Mouse (Mus musculus) lung, adult 2 months (tissue): Measurements from ENCODE around the gene Hap1. TPM values are rescaled to one million over a fixed set of nuclear protein-coding genes. Genes with fewer than 3 reads are reported as not detected.
A peak's percentile ranks its signal among the peaks of the same experiment; 100 is the strongest.
"Not testable (repeated sequence)": the region's sequence is repeated elsewhere in the genome, so short reads cannot be mapped to it uniquely, and the experiment has no call there.

Source experiments
- DNase-seq: peaks from one replicate; pipeline ENCODE4 v3.0.0; 2022
- H3K4me1 ChIP-seq: fragments of 200-500 bp; 2 replicates; pipeline ENCODE4 v1.6.1; 2011; ENCODE audit warnings: low read length; ENCODE audit not compliant: control insufficient read depth, insufficient read depth
- H3K4me3 ChIP-seq: fragments of 200-500 bp; replicated peaks from 2 replicates; pipeline ENCODE3; 2011; ENCODE audit warnings: low read depth, mild to moderate bottlenecking, control low read depth, low read length; ENCODE audit errors: extremely low read depth
- CTCF ChIP-seq: fragments of 200-500 bp; IDR thresholded peaks from 2 replicates; pipeline ENCODE4 v1.5.1; 2011; ENCODE audit warnings: mild to moderate bottlenecking, low read length, control low read depth; ENCODE audit not compliant: insufficient read depth
- POLR2A ChIP-seq: fragments of 200-500 bp; IDR thresholded peaks from 2 replicates; pipeline ENCODE4 v1.6.1; 2011; ENCODE audit warnings: low read depth, mild to moderate bottlenecking, control low read depth, low read length, borderline replicate concordance; ENCODE audit errors: extremely low read depth
- WGBS: fragments of 180-500 bp; shearing (Covaris S2); methylation state at CpG from one replicate; pipeline ENCODE4 v1.1.7; 2018; 5-methylcytosine and 5-hydroxymethylcytosine counted together
- polyA plus RNA-seq: library from polyadenylated mRNA; depleted of rRNA; stranded (reverse); fragments of >200 nt; gene quantifications from 2 replicates; pipeline ENCODE4 v1.2.3, GENCODE M21; 2012

Gene Hap1
- polyA plus RNA-seq, 1 experiment = 14.3 TPM

- peak; percentile 91 for DNase-seq
- WGBS = under 1% methylated on average over 39 of the region's 40 CpGs
- H3K4me1 ChIP-seq = peaks cover 2% of the 10 kb centered on the region; the same call in 1 of the 2 replicates
- H3K4me3 ChIP-seq = peak overlapping the region; percentile 97
- TF ChIP-seq CTCF = no peak
- peak; percentile 73; the same call in 1 of the 2 replicates for TF ChIP-seq POLR2A
Observed at GRCm38 (mm10) chr11:100320172-100320630, 35.7 kb downstream of the Hap1 start.

DNA sequence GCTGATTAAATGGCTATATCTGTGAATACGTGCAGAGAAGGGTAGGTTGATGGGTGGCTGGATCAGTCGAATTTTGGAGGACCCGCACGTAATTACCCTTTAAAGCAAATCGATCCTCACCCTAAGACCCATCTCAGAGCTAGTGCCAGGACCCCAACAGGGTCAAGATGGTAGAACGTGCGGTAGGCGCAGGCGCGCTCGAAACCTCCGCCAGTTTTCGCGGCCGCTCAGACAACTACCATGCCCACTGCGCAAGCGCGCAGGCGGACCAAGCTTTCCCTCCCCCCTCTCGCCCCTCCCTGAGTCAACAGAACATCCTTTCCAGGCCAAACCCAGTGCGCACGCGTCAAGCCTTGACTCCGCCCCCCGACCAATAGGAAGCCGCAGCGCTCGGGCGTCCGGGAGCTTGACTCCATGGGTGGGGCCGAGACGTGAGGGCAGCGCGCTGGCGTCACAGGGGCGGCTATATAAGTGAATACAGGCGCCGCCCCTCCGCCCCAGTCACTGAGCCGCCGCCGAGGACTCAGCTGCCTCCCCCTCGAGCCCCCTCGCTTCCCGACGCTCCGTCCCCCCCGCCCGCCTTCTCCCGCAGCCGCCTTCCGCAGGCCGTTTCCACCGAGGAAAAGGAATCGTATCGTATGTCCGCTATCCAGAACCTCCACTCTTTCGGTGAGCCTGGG lies 36.3 kb downstream of the Hap1 start, which contains the start of gene Eif1:
TSS of gene Eif1 (plus strand) at position 394 of the 680 bp plus-strand sequence.
- Histone ChIP-seq H3K4me3 (peak within 1 kb of the TSS; percentile 97), H3K4me1 (peaks cover 2% of the 10 kb centered on the region; the same call in 1 of the 2 replicates)
- peak; percentile 100 for DNase-seq
- WGBS = under 1% methylated on average over 58 of the region's 58 CpGs
- no peak for TF ChIP-seq CTCF
- TF ChIP-seq POLR2A = peak; percentile 62

DNA sequence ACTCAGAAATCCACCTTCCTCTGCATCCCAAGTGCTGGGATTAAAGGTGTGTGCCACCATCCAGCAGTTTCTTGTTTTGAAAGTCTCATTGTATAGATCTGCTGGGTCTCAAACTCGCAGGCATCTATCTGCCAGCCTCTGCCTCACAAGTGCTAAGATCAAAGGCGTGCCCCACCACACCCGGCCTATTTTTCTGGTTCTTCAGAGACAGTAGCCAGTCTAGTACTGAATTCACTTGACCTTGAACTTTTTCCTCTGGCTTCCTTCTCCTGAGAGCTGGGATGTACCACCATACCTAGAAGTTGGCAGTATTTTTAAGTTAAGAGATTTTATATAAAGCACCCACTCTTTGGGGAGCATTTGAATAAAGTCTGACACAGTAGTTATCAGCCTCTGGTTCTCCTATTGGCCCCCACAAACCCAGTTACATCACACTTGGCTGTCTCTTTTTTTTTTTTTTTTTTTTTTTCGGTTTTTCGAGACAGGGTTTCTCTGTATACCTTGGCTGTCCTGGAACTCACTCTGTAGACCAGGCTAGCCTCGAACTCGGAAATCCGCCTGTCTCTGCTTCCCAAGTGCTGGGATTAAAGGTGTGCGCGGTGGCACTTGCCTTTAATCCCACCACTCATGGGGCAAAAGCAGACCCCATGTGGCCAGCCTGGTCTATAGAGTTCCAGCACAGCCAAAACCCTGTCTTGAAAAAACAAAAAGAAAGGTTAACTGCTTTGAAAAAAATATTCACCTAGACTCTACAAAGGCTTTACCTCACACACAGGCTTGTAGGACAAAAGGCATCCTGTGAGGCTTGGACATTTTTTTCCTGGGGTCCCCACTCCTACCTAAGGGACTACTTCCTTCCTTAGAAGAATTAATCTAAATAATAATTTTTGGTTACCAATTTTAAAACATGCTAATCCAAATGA lies 37.1 kb downstream of the Hap1 start:
- TF ChIP-seq POLR2A (no peak), CTCF (no peak)
- no peak overlapping the region for H3K4me3 ChIP-seq
- no peak for DNase-seq
- H3K4me1 ChIP-seq = peaks cover 2% of the 10 kb centered on the region; the same call in 1 of the 2 replicates
- 80% methylated on average over 10 of the region's 10 CpGs for WGBS

DNA sequence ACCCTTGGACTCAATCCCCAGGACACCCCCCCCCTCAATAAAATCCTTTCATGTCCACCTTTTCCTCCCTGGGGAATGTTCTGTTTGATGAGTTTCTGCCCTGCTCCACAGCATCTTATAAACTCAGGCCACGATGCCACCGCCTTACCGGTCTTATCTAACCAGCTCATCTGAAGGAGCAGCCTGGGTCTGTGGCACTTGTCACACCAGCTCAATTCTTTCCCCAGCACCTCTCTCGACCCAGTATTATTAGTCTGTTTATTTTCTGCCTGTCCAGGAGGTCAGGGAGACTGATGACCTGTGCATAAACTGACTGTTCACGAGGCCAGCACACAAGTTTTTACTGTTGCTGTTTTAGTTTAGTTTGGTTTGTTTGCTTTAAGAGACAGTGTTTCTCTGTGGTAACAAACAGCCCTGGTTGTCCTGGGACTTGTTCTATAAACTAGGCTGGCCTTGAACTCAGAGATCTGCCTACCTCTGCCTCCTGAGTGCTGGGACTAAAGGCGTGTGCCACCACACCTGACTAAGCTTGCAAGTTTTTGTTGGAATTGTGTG lies 38.0 kb downstream of the Hap1 start:
- TF ChIP-seq CTCF (no peak), POLR2A (no peak)
- peaks cover 2% of the 10 kb centered on the region; the same call in 1 of the 2 replicates for H3K4me1 ChIP-seq
- WGBS = 42% methylated on average over 6 of the region's 6 CpGs
- no peak overlapping the region for H3K4me3 ChIP-seq
- DNase-seq = no peak

- 90% methylated on average over 5 of the region's 5 CpGs for WGBS
- DNase-seq = no peak
- Histone ChIP-seq H3K4me1 (0 out of 2 replicates have a peak, but pooled peaks cover 2% of the 10 kb centered on the region), H3K4me3 (no peak overlapping the region)
- TF ChIP-seq POLR2A (no peak), CTCF (no peak)
Observed at GRCm38 (mm10) chr11:100315439-100315838, 40.5 kb downstream of the Hap1 start.

GRCm38 (mm10) chr11:100313424-100313823 lies 42.5 kb downstream of the Hap1 start:
- no peak for DNase-seq
- H3K4me1 ChIP-seq = 0 out of 2 replicates have a peak, but pooled peaks cover 2% of the 10 kb centered on the region
- 94% methylated on average over 6 of the region's 6 CpGs for WGBS
- TF ChIP-seq POLR2A (no peak), CTCF (no peak)
- H3K4me3 ChIP-seq = no peak overlapping the region

GRCm38 (mm10) chr11:100312096-100312679 lies 43.7 kb downstream of the Hap1 start:
- H3K4me1 ChIP-seq = 0 out of 2 replicates have a peak, but pooled peaks cover 2% of the 10 kb centered on the region
- WGBS = 29% methylated on average over 5 of the region's 5 CpGs
- no peak overlapping the region for H3K4me3 ChIP-seq
- DNase-seq = peak; percentile 50
- TF ChIP-seq POLR2A (no peak), CTCF (no peak)

- no peak overlapping the region for H3K4me3 ChIP-seq
- 50% methylated on average over 1 of the region's 1 CpGs for WGBS
- H3K4me1 ChIP-seq = 0 out of 2 replicates have a peak, but pooled peaks cover 2% of the 10 kb centered on the region
- DNase-seq = no peak
- TF ChIP-seq POLR2A (no peak), CTCF (no peak)
Observed at GRCm38 (mm10) chr11:100311656-100312055, 44.3 kb downstream of the Hap1 start.

GRCm38 (mm10) chr11:100308672-100309071 lies 47.3 kb downstream of the Hap1 start:
- H3K4me3 ChIP-seq, H3K4me1 ChIP-seq, DNase-seq: not testable (repeated sequence)
- WGBS = 86% methylated on average over 5 of the region's 6 CpGs
